Mouse (Mus musculus) hindbrain, embryonic 15.5 days (tissue): ENCODE data around the gene Ccdc162. TPM values are rescaled to one million over a fixed set of nuclear protein-coding genes. Genes with fewer than 3 reads are reported as not detected.

Experiments
- ATAC-seq: fragments of 200-750 bp; cut with Nextera tagmentation; 2 replicates; pipeline ENCODE4 v1.8.0; 2017; ENCODE audit warnings: low read depth, moderate number of reproducible peaks, moderate TSS enrichment; ENCODE audit not compliant: low FRiP score
- H3K27ac ChIP-seq: fragments of 300-500 bp; sonication (generic); replicated peaks from 2 replicates; pipeline ENCODE4 v1.5.1; 2015; ENCODE audit warnings: mild to moderate bottlenecking, inconsistent platforms
- H3K27me3 ChIP-seq: fragments of 300-500 bp; sonication (generic); 2 replicates; pipeline ENCODE4 v1.6.1; 2015; ENCODE audit warnings: control low read depth, inconsistent platforms
- H3K36me3 ChIP-seq: fragments of 300-500 bp; sonication (generic); 2 replicates; pipeline ENCODE4 v1.6.1; 2015; ENCODE audit warnings: control low read depth, inconsistent platforms
- H3K4me1 ChIP-seq: fragments of 300-500 bp; sonication (generic); replicated peaks from 2 replicates; pipeline ENCODE4 v1.6.1; 2015; ENCODE audit warnings: control low read depth, inconsistent platforms
- H3K4me2 ChIP-seq: fragments of 300-500 bp; sonication (generic); 2 replicates; pipeline ENCODE4 v1.6.1; 2015; ENCODE audit warnings: moderate library complexity, mild to moderate bottlenecking, inconsistent platforms
- H3K4me3 ChIP-seq: fragments of 300-500 bp; sonication (generic); 2 replicates; pipeline ENCODE4 v1.5.1; 2015; ENCODE audit warnings: mild to moderate bottlenecking, inconsistent platforms
- H3K9ac ChIP-seq: fragments of 300-500 bp; sonication (generic); 2 replicates; pipeline ENCODE4 v1.6.1; 2015; ENCODE audit warnings: inconsistent platforms
- H3K9me3 ChIP-seq: fragments of 300-500 bp; sonication (generic); 2 replicates; pipeline ENCODE4 v1.6.1; 2016; ENCODE audit warnings: control low read depth, inconsistent platforms
- WGBS: fragments of 180-500 bp; shearing (Covaris S2); methylation state at CpG from one replicate; pipeline ENCODE4 v1.1.7; 2015; 5-methylcytosine and 5-hydroxymethylcytosine counted together
- polyA plus RNA-seq: library from polyadenylated mRNA; unstranded; fragments of >200 nt; fragmentation: Nextera tagmentation; extraction: Ambion mirVana; gene quantifications from 2 replicates; pipeline ENCODE4 v1.2.1, GENCODE M21; 2015

Ccdc162 gene
- polyA plus RNA-seq, 1 experiment from 2014 or later = 0.92 TPM

DNA sequence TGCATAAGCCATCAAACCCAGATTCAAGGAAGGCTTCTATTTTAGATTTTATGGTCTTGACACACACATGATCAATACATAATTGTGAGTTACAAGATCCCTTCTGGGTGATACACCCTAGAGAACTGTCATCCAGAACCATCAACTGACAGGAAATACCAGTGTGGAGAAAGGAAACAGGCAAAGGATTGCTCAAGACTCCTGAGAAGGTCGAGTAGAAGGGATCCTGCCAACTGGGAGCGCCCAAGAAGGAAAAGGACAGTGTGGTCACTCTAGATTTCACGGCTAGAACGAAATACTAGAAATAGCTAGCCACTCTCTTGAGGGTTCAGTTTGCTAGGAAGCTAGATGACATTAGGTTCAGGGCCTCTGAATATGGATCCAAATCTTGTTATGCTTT is 173.0 kb downstream of the Ccdc162 start:
- H3K27me3 ChIP-seq = no peaks in the 10 kb centered on the region
- H3K9ac ChIP-seq = no peak overlapping the region
- 0 out of 2 replicates have a peak, but pooled peaks cover 3% of the 10 kb centered on the region for H3K36me3 ChIP-seq
- H3K27ac ChIP-seq = no peak overlapping the region
- no peaks in the 10 kb centered on the region for H3K9me3 ChIP-seq
- ATAC-seq = no peak
- H3K4me2 ChIP-seq = no peak overlapping the region
- H3K4me1 ChIP-seq = no peaks in the 10 kb centered on the region
- H3K4me3 ChIP-seq = no peak overlapping the region
- WGBS = 89% methylated on average over 4 of the region's 4 CpGs

DNA sequence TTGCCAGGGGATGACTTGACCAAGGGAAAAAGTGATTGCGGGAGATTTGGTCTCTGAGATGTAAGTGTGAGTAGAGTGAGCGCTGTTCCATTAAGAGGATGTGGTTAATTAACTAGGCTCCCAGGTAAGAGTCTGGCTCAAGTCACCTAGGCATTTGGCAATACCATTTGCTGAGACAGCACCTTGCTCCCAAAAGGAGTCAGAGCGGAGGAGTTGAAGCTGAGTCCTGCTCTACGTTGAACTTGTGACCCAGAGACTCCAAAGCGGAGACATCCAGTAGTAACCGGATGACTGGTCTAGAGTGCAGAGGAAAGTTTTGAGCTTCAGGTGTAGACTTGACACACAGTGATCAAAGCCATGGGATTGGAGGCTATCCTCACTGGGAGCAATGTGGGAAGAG is 174.4 kb downstream of the Ccdc162 start:
- Histone ChIP-seq H3K4me3 (no peak overlapping the region), H3K4me2 (no peak overlapping the region), H3K27me3 (no peaks in the 10 kb centered on the region), H3K36me3 (peaks cover 5% of the 10 kb centered on the region; the same call in 1 of the 2 replicates), H3K9ac (no peak overlapping the region), H3K27ac (no peak overlapping the region), H3K9me3 (no peaks in the 10 kb centered on the region), H3K4me1 (no peaks in the 10 kb centered on the region)
- WGBS = 96% methylated on average over 6 of the region's 6 CpGs
- no peak for ATAC-seq

DNA sequence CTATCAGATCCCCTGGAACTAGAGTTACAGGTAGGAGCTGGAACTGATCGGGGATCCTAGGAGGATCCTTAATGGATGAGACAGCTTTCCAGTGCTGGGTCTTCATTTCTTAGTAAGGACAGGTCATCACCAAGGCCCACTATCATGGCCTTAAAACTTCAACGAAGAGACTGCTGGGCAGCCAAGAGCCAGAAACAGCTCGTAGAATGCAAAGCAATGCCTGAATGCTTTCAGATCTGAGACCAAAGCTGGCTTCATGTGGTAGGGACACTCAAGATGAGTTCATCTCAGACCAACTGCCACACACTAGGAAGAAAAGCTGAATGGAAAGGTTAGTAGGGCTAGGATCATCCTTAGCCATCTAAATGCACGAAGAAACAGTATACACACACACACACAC is 177.4 kb downstream of the Ccdc162 start:
- Histone ChIP-seq H3K4me1 (no peaks in the 10 kb centered on the region), H3K9me3 (no peaks in the 10 kb centered on the region), H3K27ac (no peak overlapping the region), H3K9ac (no peak overlapping the region), H3K4me2 (no peak overlapping the region), H3K4me3 (no peak overlapping the region), H3K27me3 (no peaks in the 10 kb centered on the region), H3K36me3 (peaks cover 16% of the 10 kb centered on the region)
- 89% methylated on average over 4 of the region's 4 CpGs for WGBS
- ATAC-seq = no peak

DNA sequence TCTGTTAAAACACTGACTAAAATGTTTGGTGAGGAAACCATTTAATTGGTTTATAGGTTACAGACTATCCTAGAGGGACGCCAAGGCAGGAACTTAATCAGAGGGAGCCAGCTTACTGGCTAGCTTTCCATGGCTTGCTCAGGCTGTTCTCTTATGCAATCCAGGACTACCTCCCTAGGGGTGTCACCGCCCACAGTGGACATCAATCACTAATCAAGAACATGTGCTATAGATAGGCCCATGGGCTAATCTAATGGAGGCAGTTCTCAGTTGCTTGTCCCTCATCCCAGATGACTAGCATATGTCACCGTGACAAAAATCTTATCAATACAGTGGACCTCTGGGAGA is 178.5 kb downstream of the Ccdc162 start:
- Histone ChIP-seq H3K27me3 (no peaks in the 10 kb centered on the region), H3K36me3 (peaks cover 17% of the 10 kb centered on the region), H3K4me2 (no peak overlapping the region), H3K4me1 (no peaks in the 10 kb centered on the region), H3K9me3 (no peaks in the 10 kb centered on the region), H3K9ac (no peak overlapping the region), H3K4me3 (no peak overlapping the region), H3K27ac (no peak overlapping the region)
- no peak for ATAC-seq
- 97% methylated on average over 3 of the region's 3 CpGs for WGBS

DNA sequence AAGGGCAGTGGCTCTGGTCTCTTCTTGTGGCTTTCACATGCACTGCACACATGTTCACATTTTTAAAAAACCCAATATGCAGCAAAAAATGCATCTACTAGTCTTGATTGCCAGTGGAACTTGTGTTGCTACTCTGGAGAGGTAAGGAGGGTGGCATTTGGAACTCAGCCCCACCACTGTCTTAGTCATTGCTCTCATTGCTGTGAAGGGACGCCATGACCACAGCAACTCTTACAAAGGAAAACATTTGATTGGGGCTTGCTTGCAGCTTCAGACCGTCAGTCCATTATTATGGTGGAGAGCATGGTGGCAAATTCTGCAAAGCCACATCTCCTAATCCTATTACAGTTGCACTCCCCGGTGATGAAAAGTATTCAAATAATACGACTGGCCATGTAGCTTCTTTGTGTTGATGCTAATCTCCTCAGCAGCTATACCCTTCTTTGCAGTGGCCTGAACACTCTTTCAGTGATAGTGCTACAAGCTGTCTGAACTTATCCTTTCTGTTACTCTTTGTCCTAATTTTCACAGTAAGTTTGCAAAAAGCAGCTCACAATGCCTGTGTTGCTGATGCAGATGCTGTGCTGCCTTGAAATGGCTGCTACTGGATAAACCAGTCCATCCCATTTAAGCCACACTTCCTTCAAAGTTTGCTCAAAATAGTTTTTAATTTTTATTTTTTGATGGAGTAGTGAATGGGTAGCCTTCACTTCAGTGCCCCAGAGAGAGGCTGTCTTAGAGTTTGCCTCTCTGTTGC is 179.0 kb downstream of the Ccdc162 start:
- Histone ChIP-seq H3K36me3 (peaks cover 21% of the 10 kb centered on the region), H3K4me1 (no peaks in the 10 kb centered on the region), H3K4me3 (no peak overlapping the region), H3K9ac (no peak overlapping the region), H3K9me3 (no peaks in the 10 kb centered on the region), H3K27me3 (no peaks in the 10 kb centered on the region), H3K27ac (no peak overlapping the region), H3K4me2 (no peak overlapping the region)
- ATAC-seq = no peak
- WGBS = 88% methylated on average over 4 of the region's 4 CpGs

DNA sequence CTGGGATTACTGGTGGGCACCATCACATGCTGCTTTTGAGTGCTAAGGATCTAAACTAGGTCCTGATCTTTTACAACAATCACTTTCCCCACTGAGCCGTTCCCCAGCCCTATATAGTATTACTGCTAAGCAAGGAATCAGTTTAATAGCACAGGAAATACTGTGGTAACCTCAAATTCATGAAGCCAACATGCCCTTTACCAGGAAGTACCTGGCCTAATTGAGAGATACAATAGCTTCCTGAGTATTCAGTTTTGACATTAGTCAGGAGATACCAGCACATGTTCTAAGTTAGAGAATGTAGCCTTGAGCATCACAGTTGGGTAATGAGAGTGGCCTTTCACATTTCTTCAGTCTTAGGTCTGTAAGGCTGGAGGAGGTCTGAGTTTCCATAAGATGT is 179.7 kb downstream of the Ccdc162 start:
- ATAC-seq = no peak
- Histone ChIP-seq H3K4me3 (no peak overlapping the region), H3K9ac (no peak overlapping the region), H3K27ac (no peak overlapping the region), H3K27me3 (no peaks in the 10 kb centered on the region), H3K36me3 (peaks cover 21% of the 10 kb centered on the region), H3K9me3 (no peaks in the 10 kb centered on the region), H3K4me2 (no peak overlapping the region), H3K4me1 (no peaks in the 10 kb centered on the region)
- 92% methylated on average over 1 of the region's 1 CpGs for WGBS

DNA sequence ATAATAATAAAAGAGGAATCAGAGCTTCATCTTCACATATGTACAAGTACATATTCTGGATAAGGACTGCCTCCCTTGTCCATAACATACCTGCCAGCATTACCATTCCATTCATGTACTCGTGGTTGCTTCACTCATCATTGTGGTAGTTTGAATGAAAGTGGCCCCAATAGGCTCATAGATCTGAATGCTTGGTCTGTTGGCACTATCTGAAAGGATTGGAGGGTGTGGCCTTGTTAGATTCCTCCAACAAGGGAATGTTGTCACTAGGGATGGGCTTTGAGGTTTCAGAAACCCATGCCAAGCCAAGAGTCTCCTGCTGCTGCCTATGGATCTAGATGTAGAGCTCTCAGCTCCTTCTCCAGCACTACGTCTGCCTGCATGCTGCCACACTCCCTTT is 180.4 kb downstream of the Ccdc162 start:
- H3K9ac ChIP-seq = no peak overlapping the region
- no peaks in the 10 kb centered on the region for H3K27me3 ChIP-seq
- no peak overlapping the region for H3K4me2 ChIP-seq
- ATAC-seq = no peak
- no peaks in the 10 kb centered on the region for H3K9me3 ChIP-seq
- 90% methylated on average over 2 of the region's 2 CpGs for WGBS
- H3K4me3 ChIP-seq = no peak overlapping the region
- H3K4me1 ChIP-seq = no peaks in the 10 kb centered on the region
- peaks cover 26% of the 10 kb centered on the region for H3K36me3 ChIP-seq
- H3K27ac ChIP-seq = no peak overlapping the region

DNA sequence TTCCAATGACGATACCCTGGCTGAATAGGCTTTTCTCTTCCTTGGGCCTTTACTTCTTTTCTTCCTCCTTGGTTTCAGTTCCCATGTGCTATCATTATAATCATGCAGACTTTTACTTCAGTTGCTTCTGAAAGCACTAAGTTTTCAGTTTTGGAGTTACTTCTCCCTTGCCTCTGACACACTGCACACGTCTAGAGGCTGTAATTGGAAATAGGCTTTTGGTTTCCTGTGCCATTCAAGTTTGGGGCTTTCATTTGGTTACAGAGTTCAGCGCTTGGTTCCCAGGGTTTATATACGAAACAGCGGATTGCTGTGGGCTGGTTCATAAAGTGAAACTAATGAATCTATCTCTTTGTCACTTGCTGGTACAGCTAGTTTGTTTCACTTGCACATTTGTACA is 186.5 kb downstream of the Ccdc162 start:
- Histone ChIP-seq H3K9me3 (no peaks in the 10 kb centered on the region), H3K4me1 (no peaks in the 10 kb centered on the region), H3K4me3 (no peak overlapping the region), H3K4me2 (no peak overlapping the region), H3K27me3 (no peaks in the 10 kb centered on the region), H3K36me3 (peaks cover 50% of the 10 kb centered on the region), H3K27ac (no peak overlapping the region), H3K9ac (no peak overlapping the region)
- no peak for ATAC-seq
- 90% methylated on average over 5 of the region's 5 CpGs for WGBS

DNA sequence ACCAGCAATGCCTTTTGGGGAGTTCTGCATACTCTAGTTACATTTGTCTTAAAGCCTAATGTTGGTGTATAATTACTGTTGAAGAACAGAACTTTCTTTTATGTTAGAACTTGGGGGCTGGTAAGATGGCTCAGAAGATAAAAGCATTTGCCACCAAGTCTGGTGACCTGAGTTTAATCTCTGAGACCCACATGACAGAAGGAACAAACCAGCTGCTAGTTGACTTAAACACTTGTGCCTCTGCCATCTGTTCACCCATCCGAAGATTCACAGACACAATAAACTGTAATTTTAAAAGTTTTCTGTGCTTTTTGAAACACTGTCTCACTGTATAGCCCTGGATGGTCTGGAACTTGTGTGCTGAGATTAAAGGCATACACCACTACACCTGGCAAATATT is 190.7 kb downstream of the Ccdc162 start:
- Histone ChIP-seq H3K4me1 (peaks cover 24% of the 10 kb centered on the region), H3K4me2 (no peak overlapping the region), H3K27ac (no peak overlapping the region), H3K36me3 (peaks cover 33% of the 10 kb centered on the region), H3K27me3 (no peaks in the 10 kb centered on the region), H3K4me3 (no peak overlapping the region), H3K9ac (no peak overlapping the region), H3K9me3 (no peaks in the 10 kb centered on the region)
- ATAC-seq = no peak
- 86% methylated on average over 1 of the region's 1 CpGs for WGBS

DNA sequence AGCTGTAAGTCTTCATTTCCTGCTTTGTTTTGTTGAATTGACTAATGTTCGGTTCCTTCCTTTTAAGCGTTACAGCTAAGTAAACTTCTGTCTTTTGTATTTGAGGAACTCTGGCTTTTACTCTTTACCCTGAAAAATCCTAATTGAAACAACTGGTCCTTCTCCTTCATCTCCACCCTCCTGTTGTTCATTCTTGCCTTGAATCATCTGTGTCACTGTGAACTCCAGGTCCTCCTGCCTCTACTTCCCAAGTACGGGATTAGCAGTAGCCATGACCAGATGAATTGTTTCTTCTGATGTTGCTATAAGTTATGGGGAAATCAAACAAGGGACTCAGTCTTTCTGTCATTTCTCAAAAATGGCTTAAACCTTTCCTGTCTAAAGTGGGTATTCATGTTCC is 193.0 kb downstream of the Ccdc162 start:
- no peak overlapping the region for H3K27ac ChIP-seq
- peaks cover 29% of the 10 kb centered on the region for H3K4me1 ChIP-seq
- WGBS = 83% methylated on average over 3 of the region's 3 CpGs
- ATAC-seq = no peak
- H3K36me3 ChIP-seq = peaks cover 14% of the 10 kb centered on the region
- H3K9ac ChIP-seq = no peak overlapping the region
- H3K9me3 ChIP-seq = no peaks in the 10 kb centered on the region
- H3K4me3 ChIP-seq = no peak overlapping the region
- no peaks in the 10 kb centered on the region for H3K27me3 ChIP-seq
- H3K4me2 ChIP-seq = no peak overlapping the region

DNA sequence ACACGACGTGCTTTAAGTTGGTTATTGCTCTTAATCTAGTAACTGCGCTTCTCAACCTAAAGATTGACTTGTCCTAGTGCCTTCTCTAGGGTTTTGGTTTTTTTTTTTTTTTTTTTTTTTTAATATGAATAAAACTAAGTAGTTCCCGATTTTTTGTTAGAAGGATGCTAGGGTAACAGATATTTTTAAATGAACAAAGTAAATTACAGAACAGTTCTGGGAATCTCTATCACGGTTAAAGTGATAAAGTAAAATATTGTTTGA is 196.1 kb downstream of the Ccdc162 start:
- 3% methylated on average over 5 of the region's 5 CpGs for WGBS
- Histone ChIP-seq H3K4me2 (peak overlapping the region; percentile 95), H3K9me3 (no peaks in the 10 kb centered on the region), H3K27ac (peak overlapping the region; percentile 99; the same call in 1 of the 2 replicates), H3K36me3 (no peaks in the 10 kb centered on the region), H3K27me3 (no peaks in the 10 kb centered on the region), H3K4me1 (peaks cover 29% of the 10 kb centered on the region), H3K9ac (peak overlapping the region; percentile 74), H3K4me3 (peak overlapping the region; percentile 83)
- no peak for ATAC-seq

DNA sequence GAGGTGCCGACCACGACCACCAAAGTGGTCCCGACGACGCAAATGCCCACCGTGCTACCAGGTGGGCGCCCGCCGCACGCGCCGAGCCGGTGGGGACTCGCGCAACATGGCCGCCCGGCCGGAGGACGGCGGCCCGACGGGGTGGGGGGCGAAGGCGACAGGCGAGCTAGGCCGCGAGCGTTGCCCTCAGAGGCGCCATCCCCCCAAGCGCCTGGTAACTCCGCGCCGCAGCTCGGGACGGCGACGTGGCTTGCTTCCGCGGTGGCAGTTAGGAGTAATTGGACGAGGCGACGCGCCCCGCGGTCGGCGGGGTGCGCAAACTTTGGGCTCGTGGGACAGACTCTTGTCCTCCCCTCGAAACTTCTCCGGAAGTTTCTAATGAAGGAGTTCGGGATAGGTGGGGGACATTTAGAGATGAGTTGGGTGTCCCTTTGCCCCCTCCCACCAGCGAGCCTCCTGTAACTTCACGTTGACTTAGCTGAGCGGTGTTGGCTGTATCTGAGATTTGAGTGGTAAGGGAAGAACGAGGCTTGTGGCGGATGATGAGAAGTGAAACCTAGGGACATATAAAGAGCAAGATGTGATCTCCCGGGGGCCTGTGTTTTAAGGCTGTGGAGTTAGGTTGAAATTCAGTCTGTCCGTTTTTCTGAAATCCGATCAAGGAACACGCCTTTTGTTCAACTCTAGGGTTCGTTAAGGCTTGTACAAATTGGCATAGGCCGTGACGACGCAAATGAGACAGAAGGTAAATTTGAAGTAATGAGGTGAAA is 196.6 kb downstream of the Ccdc162 start:
- Histone ChIP-seq H3K9me3 (no peaks in the 10 kb centered on the region), H3K4me1 (peaks cover 29% of the 10 kb centered on the region), H3K27me3 (no peaks in the 10 kb centered on the region), H3K9ac (peak overlapping the region; percentile 74), H3K4me3 (peak overlapping the region; percentile 83), H3K4me2 (peak overlapping the region; percentile 95), H3K36me3 (no peaks in the 10 kb centered on the region), H3K27ac (peak overlapping the region; percentile 99)
- no peak; the same call in none of the 2 replicates for ATAC-seq
- under 1% methylated on average over 65 of the region's 65 CpGs for WGBS
